Mouse (Mus musculus): Measurements from ENCODE around the gene 1810030O07Rik. TPM values are rescaled to one million over a fixed set of nuclear protein-coding genes. Genes with fewer than 3 reads are reported as not detected.
"Not testable (repeated sequence)": the region's sequence is repeated elsewhere in the genome, so short reads cannot be mapped to it uniquely, and the experiment has no call there.

1810030O07Rik gene
- 34.7 and 36.2 TPM in 2 replicates for polyA plus RNA-seq (2016; fragmentation: Nextera tagmentation; extraction: Ambion mirVana)

GRCm38 (mm10) chrX:12673054-12673775 lies at the start of gene 1810030O07Rik:
Gene 1810030O07Rik (minus strand): TSS chrX:12673668.
- Histone ChIP-seq H3K36me3 (peaks cover 20% of the 10 kb centered on the region), H3K4me3 (peak within 1 kb of the TSS; percentile 72), H3K9me3 (replicated peaks) (no peaks in the 10 kb centered on the region), H3K27ac (peak within 1 kb of the TSS; percentile 85), H3K4me1 (no peaks in the 10 kb centered on the region), H3K27me3 (ENCODE audit: low read depth, poor library complexity, severe bottlenecking) (peaks cover 48% of the 10 kb centered on the region)
- peak; percentile 78 for DNase-seq (ENCODE audit: low spot score)
- WGBS: 5% methylated on average over 39 of the region's 42 CpGs

- no peak for DNase-seq (ENCODE audit: low spot score)
- Histone ChIP-seq H3K27me3 (ENCODE audit: low read depth, poor library complexity, severe bottlenecking) (peaks cover 28% of the 10 kb centered on the region), H3K27ac (no peak overlapping the region), H3K36me3 (peaks cover 47% of the 10 kb centered on the region), H3K9me3 (replicated peaks) (no peaks in the 10 kb centered on the region), H3K4me1 (no peaks in the 10 kb centered on the region), H3K4me3 (no peak overlapping the region)
- WGBS: 96% methylated on average over 4 of the region's 4 CpGs
These were observed 42.6 kb upstream of the 1810030O07Rik start for GRCm38 (mm10) chrX:12716036-12716435.

GRCm38 (mm10) chrX:12713796-12714195 lies 40.3 kb upstream of the 1810030O07Rik start:
- Histone ChIP-seq H3K4me3 (no peak overlapping the region), H3K27ac (no peak overlapping the region), H3K27me3 (ENCODE audit: low read depth, poor library complexity, severe bottlenecking) (peaks cover 29% of the 10 kb centered on the region), H3K9me3 (replicated peaks) (no peaks in the 10 kb centered on the region), H3K4me1 (no peaks in the 10 kb centered on the region), H3K36me3 (peaks cover 49% of the 10 kb centered on the region)
- DNase-seq (ENCODE audit: low spot score): no peak
- WGBS: 95% methylated on average over 7 of the region's 7 CpGs

GRCm38 (mm10) chrX:12686910-12687309 lies 13.4 kb upstream of the 1810030O07Rik start:
- no peaks in the 10 kb centered on the region for H3K4me1 ChIP-seq
- no peak overlapping the region for H3K4me3 ChIP-seq
- no peak for DNase-seq (ENCODE audit: low spot score)
- peaks cover 23% of the 10 kb centered on the region for H3K36me3 ChIP-seq
- H3K27me3 ChIP-seq (ENCODE audit: low read depth, poor library complexity, severe bottlenecking): peaks cover 38% of the 10 kb centered on the region
- no peaks in the 10 kb centered on the region for H3K9me3 ChIP-seq (replicated peaks)
- no peak overlapping the region for H3K27ac ChIP-seq
- WGBS: 76% methylated on average over 8 of the region's 8 CpGs

GRCm38 (mm10) chrX:12686071-12686470 lies 12.6 kb upstream of the 1810030O07Rik start:
- Histone ChIP-seq H3K27ac (no peak overlapping the region), H3K4me1 (no peaks in the 10 kb centered on the region), H3K27me3 (ENCODE audit: low read depth, poor library complexity, severe bottlenecking) (peaks cover 41% of the 10 kb centered on the region; the same call in 1 of the 2 replicates), H3K9me3 (replicated peaks) (no peaks in the 10 kb centered on the region), H3K36me3 (peaks cover 23% of the 10 kb centered on the region), H3K4me3 (no peak overlapping the region)
- no peak for DNase-seq (ENCODE audit: low spot score)

GRCm38 (mm10) chrX:12677396-12677795 lies 3.9 kb upstream of the 1810030O07Rik start:
- H3K27ac ChIP-seq: no peak overlapping the region
- H3K36me3 ChIP-seq: peaks cover 24% of the 10 kb centered on the region
- WGBS: 51% methylated on average over 6 of the region's 6 CpGs
- DNase-seq (ENCODE audit: low spot score): peak; percentile 66
- H3K4me3 ChIP-seq: no peak overlapping the region
- no peaks in the 10 kb centered on the region for H3K9me3 ChIP-seq (replicated peaks)
- H3K4me1 ChIP-seq: no peaks in the 10 kb centered on the region
- peaks cover 55% of the 10 kb centered on the region for H3K27me3 ChIP-seq (ENCODE audit: low read depth, poor library complexity, severe bottlenecking)

- H3K36me3 ChIP-seq: peaks cover 61% of the 10 kb centered on the region
- no peak for DNase-seq (ENCODE audit: low spot score)
These were observed 19.6 kb downstream of the 1810030O07Rik start for GRCm38 (mm10) chrX:12653879-12654278.

GRCm38 (mm10) chrX:12651906-12652305 lies 21.6 kb downstream of the 1810030O07Rik start:
- Histone ChIP-seq H3K9me3 (replicated peaks) (no peaks in the 10 kb centered on the region), H3K36me3 (peaks cover 43% of the 10 kb centered on the region), H3K4me3 (no peak overlapping the region), H3K27me3 (ENCODE audit: low read depth, poor library complexity, severe bottlenecking) (peaks cover 40% of the 10 kb centered on the region), H3K4me1 (no peaks in the 10 kb centered on the region), H3K27ac (no peak overlapping the region)
- 96% methylated on average over 16 of the region's 16 CpGs for WGBS
- DNase-seq (ENCODE audit: low spot score): no peak

More at GRCm38 (mm10) chrX:12653879-12654278, 19.6 kb downstream of the 1810030O07Rik start:
- H3K27ac ChIP-seq: no peak overlapping the region
- no peaks in the 10 kb centered on the region for H3K9me3 ChIP-seq (replicated peaks)
- no peaks in the 10 kb centered on the region for H3K4me1 ChIP-seq
- no peak overlapping the region for H3K4me3 ChIP-seq
- WGBS: 78% methylated on average over 2 of the region's 2 CpGs
- H3K27me3 ChIP-seq (ENCODE audit: low read depth, poor library complexity, severe bottlenecking): peaks cover 44% of the 10 kb centered on the region

- H3K9me3 ChIP-seq (replicated peaks): no peaks in the 10 kb centered on the region
- H3K27me3 ChIP-seq (ENCODE audit: low read depth, poor library complexity, severe bottlenecking): peaks cover 21% of the 10 kb centered on the region
- no peaks in the 10 kb centered on the region for H3K4me1 ChIP-seq
- 78% methylated on average over 12 of the region's 12 CpGs for WGBS
- peaks cover 5% of the 10 kb centered on the region for H3K36me3 ChIP-seq
- DNase-seq (ENCODE audit: low spot score): no peak
- H3K27ac ChIP-seq: no peak overlapping the region
- H3K4me3 ChIP-seq: no peak overlapping the region
These were observed 27.8 kb downstream of the 1810030O07Rik start for GRCm38 (mm10) chrX:12645531-12646304.

GRCm38 (mm10) chrX:12644976-12645375 lies 28.5 kb downstream of the 1810030O07Rik start:
- Histone ChIP-seq H3K36me3 (peaks cover 2% of the 10 kb centered on the region), H3K4me3 (no peak overlapping the region), H3K27ac (no peak overlapping the region), H3K9me3 (replicated peaks) (no peaks in the 10 kb centered on the region), H3K4me1 (no peaks in the 10 kb centered on the region), H3K27me3 (ENCODE audit: low read depth, poor library complexity, severe bottlenecking) (peaks cover 27% of the 10 kb centered on the region)
- no peak for DNase-seq (ENCODE audit: low spot score)
- 71% methylated on average over 2 of the region's 2 CpGs for WGBS

- Histone ChIP-seq H3K27ac (no peak overlapping the region), H3K4me3 (no peak overlapping the region), H3K36me3 (no peaks in the 10 kb centered on the region), H3K27me3 (ENCODE audit: low read depth, poor library complexity, severe bottlenecking) (peaks cover 19% of the 10 kb centered on the region), H3K9me3 (replicated peaks) (no peaks in the 10 kb centered on the region), H3K4me1 (no peaks in the 10 kb centered on the region)
- no peak for DNase-seq (ENCODE audit: low spot score)
- 74% methylated on average over 4 of the region's 4 CpGs for WGBS
These were observed 48.3 kb downstream of the 1810030O07Rik start for GRCm38 (mm10) chrX:12625131-12625530.

GRCm38 (mm10) chrX:12612360-12612759 lies 61.1 kb downstream of the 1810030O07Rik start:
- 97% methylated on average over 1 of the region's 1 CpGs for WGBS
- not testable (repeated sequence) for H3K9me3 ChIP-seq (replicated peaks); H3K4me3 ChIP-seq; H3K27ac ChIP-seq; DNase-seq (ENCODE audit: low spot score); H3K4me1 ChIP-seq
- Histone ChIP-seq H3K27me3 (ENCODE audit: low read depth, poor library complexity, severe bottlenecking) (peaks cover 56% of the 10 kb centered on the region), H3K36me3 (peaks cover 38% of the 10 kb centered on the region)

GRCm38 (mm10) chrX:12611211-12611610 lies 62.3 kb downstream of the 1810030O07Rik start:
- 59% methylated on average over 2 of the region's 2 CpGs for WGBS
- DNase-seq (ENCODE audit: low spot score): no peak
- H3K27ac ChIP-seq: no peak overlapping the region
- H3K36me3 ChIP-seq: peaks cover 43% of the 10 kb centered on the region
- H3K9me3 ChIP-seq (replicated peaks): no peaks in the 10 kb centered on the region
- no peaks in the 10 kb centered on the region for H3K4me1 ChIP-seq
- no peak overlapping the region for H3K4me3 ChIP-seq
- peaks cover 55% of the 10 kb centered on the region for H3K27me3 ChIP-seq (ENCODE audit: low read depth, poor library complexity, severe bottlenecking)
